Mouse (Mus musculus) midbrain, embryonic 16.5 days (tissue): Measurements from ENCODE around the gene Stk11ip. TPM values are rescaled to one million over a fixed set of nuclear protein-coding genes. Genes with fewer than 3 reads are reported as not detected.
A peak's percentile ranks its signal among the peaks of the same experiment; 100 is the strongest.

ENCODE experiments used
- ATAC-seq: fragments of 200-750 bp; cut with Nextera tagmentation; 2 replicates; pipeline ENCODE4 v1.8.0; 2017; ENCODE audit warnings: moderate TSS enrichment
- H3K27ac ChIP-seq: fragments of 300-500 bp; sonication (generic); 2 replicates; pipeline ENCODE4 v1.5.1; 2014; ENCODE audit warnings: mild to moderate bottlenecking, low read length, mixed read lengths
- H3K27me3 ChIP-seq: fragments of 300-500 bp; sonication (generic); 2 replicates; pipeline ENCODE4 v1.6.1; 2014; ENCODE audit warnings: low read depth, low read length, mixed read lengths; ENCODE audit not compliant: control insufficient read depth, insufficient read depth
- H3K36me3 ChIP-seq: fragments of 300-500 bp; sonication (generic); 2 replicates; pipeline ENCODE4 v1.6.1; 2014; ENCODE audit warnings: mild to moderate bottlenecking, low read length, moderate library complexity, mixed read lengths; ENCODE audit not compliant: control insufficient read depth, insufficient read depth
- H3K4me1 ChIP-seq: fragments of 300-500 bp; sonication (generic); 2 replicates; pipeline ENCODE4 v1.6.1; 2014; ENCODE audit warnings: mild to moderate bottlenecking, low read length, mixed read lengths; ENCODE audit not compliant: control insufficient read depth, insufficient read depth
- H3K4me2 ChIP-seq: fragments of 300-500 bp; sonication (generic); 2 replicates; pipeline ENCODE4 v1.6.1; 2014; ENCODE audit warnings: mild to moderate bottlenecking, low read length, mixed read lengths
- H3K4me3 ChIP-seq: fragments of 300-500 bp; sonication (generic); 2 replicates; pipeline ENCODE4 v1.5.1; 2014; ENCODE audit warnings: low read depth, mild to moderate bottlenecking, low read length, moderate library complexity, mixed read lengths
- H3K9ac ChIP-seq: fragments of 300-500 bp; sonication (generic); 2 replicates; pipeline ENCODE4 v1.6.1; 2014; ENCODE audit warnings: low read depth, low read length, mixed read lengths
- H3K9me3 ChIP-seq: fragments of 300-500 bp; sonication (generic); replicated peaks from 2 replicates; pipeline ENCODE4 v1.6.1; 2014; ENCODE audit warnings: mild to moderate bottlenecking, low read length, mixed read lengths; ENCODE audit not compliant: control insufficient read depth, poor library complexity, severe bottlenecking
- WGBS: fragments of 180-500 bp; shearing (Covaris S2); extraction: QIAGEN DNeasy Blood & Tissue Kit; methylation state at CpG from one replicate; pipeline ENCODE4 v1.1.7; 2014; 5-methylcytosine and 5-hydroxymethylcytosine counted together
- polyA plus RNA-seq: library from polyadenylated mRNA; unstranded; fragments of >200 nt; fragmentation: Nextera tagmentation; extraction: Ambion mirVana; gene quantifications from 2 replicates; pipeline ENCODE4 v1.2.1, GENCODE M21; 2015

Gene Stk11ip
- polyA plus RNA-seq, 1 experiment from 2014 or later, result 25.9 TPM

DNA sequence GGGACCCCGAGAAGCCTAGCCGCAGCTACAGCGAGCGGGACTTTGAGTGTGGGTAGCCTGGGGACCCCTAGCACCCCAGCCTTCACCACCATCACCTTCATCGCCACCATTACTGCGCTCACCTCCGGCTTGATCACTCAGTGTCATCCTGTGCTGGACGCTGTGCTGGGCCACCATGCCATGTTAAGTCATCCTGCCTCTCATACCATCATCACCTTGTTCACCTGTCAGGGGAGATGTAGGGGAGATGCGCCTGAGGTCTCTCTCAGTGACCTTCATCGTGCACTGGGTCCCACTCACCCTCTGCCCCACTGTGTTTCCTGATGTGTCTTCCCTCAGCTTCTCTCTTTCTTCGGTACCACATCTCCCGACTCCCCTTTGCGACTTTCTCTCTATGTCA, 26.0 kb downstream of the Stk11ip start:
- Histone ChIP-seq H3K9me3 (no peaks in the 10 kb centered on the region), H3K4me2 (peak overlapping the region; percentile 84), H3K9ac (no peak overlapping the region), H3K36me3 (peaks cover 16% of the 10 kb centered on the region), H3K27me3 (no peaks in the 10 kb centered on the region), H3K4me3 (peak overlapping the region; percentile 89), H3K27ac (no peak overlapping the region), H3K4me1 (peaks cover 15% of the 10 kb centered on the region)
- no peak for ATAC-seq
- WGBS, result 93% methylated on average over 13 of the region's 13 CpGs

DNA sequence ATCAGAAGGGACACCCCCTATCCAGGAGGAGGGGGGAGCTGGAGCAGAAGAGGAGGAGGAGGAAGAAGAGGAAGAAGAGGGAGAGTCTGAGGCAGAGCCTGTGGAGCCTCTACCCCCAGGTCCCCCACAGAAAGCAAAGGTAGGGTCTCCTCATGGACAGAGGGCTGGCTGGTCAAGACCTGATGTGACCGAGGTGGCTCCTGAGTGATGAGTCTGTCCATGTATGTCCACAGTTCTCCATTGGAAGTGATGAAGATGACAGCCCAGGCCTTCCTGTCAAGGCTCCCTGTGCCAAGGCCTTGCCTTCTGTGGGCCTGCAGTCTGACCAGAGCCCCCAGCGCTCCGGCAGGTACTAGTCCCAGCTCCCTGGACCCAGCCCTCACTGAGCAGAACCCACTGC, 26.8 kb downstream of the Stk11ip start:
- H3K36me3 ChIP-seq, result peaks cover 19% of the 10 kb centered on the region
- no peaks in the 10 kb centered on the region for H3K9me3 ChIP-seq
- H3K27me3 ChIP-seq, result no peaks in the 10 kb centered on the region
- H3K4me1 ChIP-seq, result peaks cover 15% of the 10 kb centered on the region
- H3K4me3 ChIP-seq, result no peak overlapping the region
- no peak overlapping the region for H3K27ac ChIP-seq
- ATAC-seq, result no peak
- 94% methylated on average over 3 of the region's 3 CpGs for WGBS
- H3K4me2 ChIP-seq, result no peak overlapping the region
- no peak overlapping the region for H3K9ac ChIP-seq

- Histone ChIP-seq H3K4me1 (peaks cover 15% of the 10 kb centered on the region), H3K27me3 (no peaks in the 10 kb centered on the region), H3K36me3 (peaks cover 25% of the 10 kb centered on the region), H3K4me2 (no peak overlapping the region), H3K9ac (no peak overlapping the region), H3K4me3 (no peak overlapping the region), H3K9me3 (no peaks in the 10 kb centered on the region), H3K27ac (no peak overlapping the region)
- no peak for ATAC-seq
- 93% methylated on average over 17 of the region's 17 CpGs for WGBS
Observed at GRCm38 (mm10) chr1:75548871-75549270, 27.5 kb downstream of the Stk11ip start.

DNA sequence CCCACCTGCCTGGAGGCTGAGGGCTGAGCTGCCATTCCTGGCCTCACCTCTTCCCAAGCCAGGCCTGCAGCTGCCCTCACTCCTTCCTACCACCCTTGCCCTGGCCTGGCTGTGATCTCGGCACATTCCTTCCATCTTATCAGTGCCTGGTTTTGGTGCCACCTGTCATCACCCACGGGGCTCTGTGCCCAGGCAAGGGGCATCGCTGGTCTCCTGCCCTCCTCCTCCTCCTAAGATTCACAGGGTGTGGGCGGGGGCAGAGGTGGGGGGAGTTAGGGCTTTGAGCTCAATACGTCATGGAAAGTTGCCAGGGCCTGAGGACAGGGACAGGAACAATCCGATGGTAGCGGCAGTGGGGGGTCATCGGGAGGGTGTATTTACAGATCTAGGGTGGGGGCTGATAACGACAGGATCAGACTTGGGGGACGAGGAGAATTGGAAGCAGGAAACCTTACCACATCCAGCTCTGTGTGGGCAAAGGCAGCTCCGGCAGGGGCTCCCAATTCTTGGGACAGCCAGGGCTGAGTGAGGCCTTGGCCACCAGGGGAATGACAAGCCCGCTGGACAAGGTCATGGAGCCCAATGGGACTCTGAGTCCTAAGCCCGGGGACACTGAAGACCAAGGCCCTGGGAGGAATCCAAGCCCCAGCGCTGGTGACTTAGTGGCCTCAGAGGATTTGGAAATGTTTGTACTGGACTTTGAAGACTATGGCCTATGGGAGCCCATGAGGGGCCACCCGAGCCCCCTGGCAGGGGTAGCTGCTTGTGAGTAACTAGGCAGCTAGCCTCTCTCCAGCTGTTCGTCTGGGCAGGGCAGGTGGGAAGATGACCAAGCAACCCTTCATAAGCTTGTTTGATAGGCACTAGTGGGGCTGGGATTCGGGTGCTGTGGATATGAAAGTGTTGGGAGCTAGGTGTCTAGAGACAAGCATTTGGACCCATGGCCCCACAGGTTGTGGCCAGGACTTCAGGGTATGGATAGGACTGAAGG, 28.3 kb downstream of the Stk11ip start:
- Histone ChIP-seq H3K27ac (no peak overlapping the region), H3K4me1 (peaks cover 15% of the 10 kb centered on the region), H3K9me3 (no peaks in the 10 kb centered on the region), H3K9ac (no peak overlapping the region), H3K4me2 (no peak overlapping the region), H3K27me3 (no peaks in the 10 kb centered on the region), H3K4me3 (no peak overlapping the region), H3K36me3 (peaks cover 28% of the 10 kb centered on the region)
- WGBS, result 88% methylated on average over 17 of the region's 17 CpGs
- ATAC-seq, result no peak

DNA sequence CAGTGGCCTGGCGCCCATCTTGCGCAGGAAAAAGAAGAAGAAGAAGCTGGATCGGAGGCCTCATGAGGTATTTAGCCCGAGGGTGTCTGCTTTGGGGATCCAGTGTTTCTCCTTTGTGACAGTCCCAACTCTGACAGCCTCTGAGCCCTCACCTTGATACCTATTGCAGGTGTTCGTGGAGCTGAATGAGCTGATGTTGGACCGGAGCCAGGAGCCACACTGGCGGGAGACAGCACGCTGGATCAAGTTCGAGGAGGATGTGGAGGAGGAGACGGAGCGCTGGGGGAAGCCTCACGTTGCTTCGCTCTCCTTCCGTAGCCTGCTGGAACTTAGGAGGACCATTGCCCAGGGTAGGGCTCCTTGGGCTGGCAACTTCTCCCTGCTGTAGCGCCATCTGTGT, 29.3 kb downstream of the Stk11ip start:
- Histone ChIP-seq H3K4me3 (no peak overlapping the region), H3K4me2 (no peak overlapping the region), H3K9ac (no peak overlapping the region), H3K27me3 (no peaks in the 10 kb centered on the region), H3K9me3 (no peaks in the 10 kb centered on the region), H3K27ac (no peak overlapping the region), H3K4me1 (peaks cover 11% of the 10 kb centered on the region), H3K36me3 (peaks cover 38% of the 10 kb centered on the region)
- no peak for ATAC-seq
- WGBS, result 87% methylated on average over 15 of the region's 15 CpGs

DNA sequence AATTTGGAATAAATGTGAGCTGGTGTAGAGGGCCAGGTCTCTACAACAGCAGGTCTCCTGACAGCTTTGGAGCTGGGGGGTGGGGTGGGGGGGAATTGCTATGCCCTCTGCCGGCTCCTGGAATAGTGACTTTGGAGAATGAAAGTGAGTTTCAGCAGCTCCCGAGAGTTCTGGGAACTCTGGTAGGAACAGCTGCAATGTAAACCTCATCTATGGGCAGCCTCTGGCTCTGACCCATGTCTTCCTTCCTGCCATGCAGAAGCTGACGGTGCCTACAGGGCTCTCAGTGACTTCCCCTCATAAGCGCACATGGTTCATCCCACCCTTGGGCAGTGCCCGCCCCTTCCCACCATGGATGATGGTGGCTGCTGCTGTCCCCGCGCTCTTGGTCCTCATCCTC, 34.4 kb downstream of the Stk11ip start:
- Histone ChIP-seq H3K4me1 (peaks cover 4% of the 10 kb centered on the region), H3K36me3 (peaks cover 32% of the 10 kb centered on the region), H3K27ac (no peak overlapping the region), H3K4me2 (no peak overlapping the region), H3K4me3 (no peak overlapping the region), H3K9me3 (no peaks in the 10 kb centered on the region), H3K27me3 (no peaks in the 10 kb centered on the region), H3K9ac (no peak overlapping the region)
- no peak for ATAC-seq
- WGBS, result 87% methylated on average over 7 of the region's 7 CpGs

DNA sequence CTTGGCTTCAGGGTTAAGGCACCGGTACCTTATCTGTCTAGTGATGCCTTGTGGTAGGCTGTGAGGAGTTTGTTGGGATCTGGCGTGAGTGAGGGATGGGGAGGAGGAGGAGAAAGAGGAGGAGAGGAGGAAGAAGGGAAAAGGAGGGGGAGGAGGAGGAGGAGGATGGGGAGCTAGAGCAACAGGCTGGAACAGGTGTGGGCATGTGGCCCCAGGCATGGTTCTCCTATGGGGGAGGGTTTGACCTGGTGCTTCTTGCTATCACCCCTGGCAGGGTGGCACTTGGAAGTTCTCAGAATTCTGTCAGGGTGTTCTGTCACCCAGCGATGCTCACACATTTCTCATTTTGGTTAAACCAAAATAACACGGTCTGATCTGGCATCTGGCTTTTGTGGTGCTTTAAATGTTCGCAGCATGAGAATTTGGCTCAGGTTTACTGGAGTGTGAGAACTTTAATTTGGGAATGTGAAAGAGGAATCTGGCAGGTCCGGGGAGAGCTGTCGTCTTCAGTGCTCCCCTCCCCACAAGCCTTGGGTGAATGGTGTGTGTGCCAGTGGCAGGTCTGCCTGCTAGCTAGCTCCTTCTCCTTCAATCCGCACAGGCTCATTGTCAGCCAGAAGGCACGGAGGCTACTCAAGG, 34.9 kb downstream of the Stk11ip start:
- H3K27ac ChIP-seq, result no peak overlapping the region
- H3K4me1 ChIP-seq, result peaks cover 4% of the 10 kb centered on the region
- no peaks in the 10 kb centered on the region for H3K9me3 ChIP-seq
- 92% methylated on average over 9 of the region's 9 CpGs for WGBS
- H3K27me3 ChIP-seq, result no peaks in the 10 kb centered on the region
- no peak for ATAC-seq
- peaks cover 27% of the 10 kb centered on the region for H3K36me3 ChIP-seq
- no peak overlapping the region for H3K4me3 ChIP-seq
- no peak overlapping the region for H3K4me2 ChIP-seq
- no peak overlapping the region for H3K9ac ChIP-seq

DNA sequence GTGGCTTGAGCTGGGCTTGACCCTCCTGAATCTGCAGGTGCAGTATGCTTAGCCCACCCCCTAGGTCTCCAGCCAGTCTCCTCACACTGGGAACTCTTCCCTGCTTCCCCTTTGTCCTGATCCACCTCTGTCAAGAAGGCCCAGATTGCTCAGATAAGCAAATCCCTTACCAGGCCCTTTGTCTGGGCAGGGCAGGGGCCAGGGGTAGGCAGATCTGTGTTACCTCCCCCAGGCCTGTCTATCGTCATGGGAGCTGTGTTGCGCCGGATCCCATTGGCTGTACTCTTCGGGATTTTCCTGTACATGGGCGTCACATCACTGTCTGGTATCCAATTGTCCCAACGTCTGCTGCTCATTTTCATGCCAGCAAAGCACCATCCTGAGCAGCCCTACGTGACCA, 35.7 kb downstream of the Stk11ip start:
- H3K27ac ChIP-seq, result no peak overlapping the region
- H3K4me2 ChIP-seq, result no peak overlapping the region
- peaks cover 27% of the 10 kb centered on the region for H3K36me3 ChIP-seq
- no peak overlapping the region for H3K9ac ChIP-seq
- WGBS, result 94% methylated on average over 7 of the region's 7 CpGs
- no peaks in the 10 kb centered on the region for H3K9me3 ChIP-seq
- no peak overlapping the region for H3K4me3 ChIP-seq
- no peaks in the 10 kb centered on the region for H3K27me3 ChIP-seq
- H3K4me1 ChIP-seq, result peaks cover 4% of the 10 kb centered on the region
- ATAC-seq, result no peak
